Mouse (Mus musculus) forebrain, postnatal 0 days (tissue): ENCODE measurements at regions not wholly inside any gene's neighbourhood (a gene's known extent, or its start where the extent isn't known, plus 50 kb on each side); places are given as distances from the start of the nearest gene placed in this dataset.
A peak's percentile ranks its signal among the peaks of the same experiment; 100 is the strongest.

Experiments used
- ATAC-seq: fragments of 200-750 bp; cut with Nextera tagmentation; 2 replicates; pipeline ENCODE4 v1.8.0; 2017; ENCODE audit warnings: mild to moderate bottlenecking, moderate library complexity
- DNase-seq: peaks from one replicate; pipeline ENCODE4 v3.0.0-alpha.2; 2015
- H3K27ac ChIP-seq: fragments of 300-500 bp; sonication (generic); 2 replicates; pipeline ENCODE4 v1.5.1; 2014; ENCODE audit warnings: low read depth, mild to moderate bottlenecking, antibody characterized with exemption, low read length, moderate library complexity, mixed read lengths
- H3K27me3 ChIP-seq: fragments of 300-500 bp; sonication (generic); 2 replicates; pipeline ENCODE4 v1.6.1; 2014; ENCODE audit warnings: mild to moderate bottlenecking, low read length, mixed read lengths; ENCODE audit not compliant: insufficient read depth
- H3K36me3 ChIP-seq: fragments of 300-500 bp; sonication (generic); 2 replicates; pipeline ENCODE4 v1.6.1; 2014; ENCODE audit warnings: mild to moderate bottlenecking, moderate library complexity; ENCODE audit not compliant: insufficient read depth
- H3K4me1 ChIP-seq: fragments of 300-500 bp; sonication (generic); 2 replicates; pipeline ENCODE4 v1.6.1; 2014; ENCODE audit warnings: antibody characterized with exemption; ENCODE audit not compliant: insufficient read depth
- H3K4me2 ChIP-seq: fragments of 300-500 bp; sonication (generic); 2 replicates; pipeline ENCODE4 v1.6.1; 2014; ENCODE audit warnings: low read depth, mild to moderate bottlenecking, moderate library complexity
- H3K4me3 ChIP-seq: fragments of 300-500 bp; sonication (generic); 2 replicates; pipeline ENCODE4 v1.5.1; 2014; ENCODE audit warnings: low read depth, low read length, mixed read lengths
- H3K9ac ChIP-seq: fragments of 300-500 bp; sonication (generic); 2 replicates; pipeline ENCODE4 v1.6.1; 2014; ENCODE audit warnings: mild to moderate bottlenecking
- H3K9me3 ChIP-seq: fragments of 300-500 bp; sonication (generic); 2 replicates; pipeline ENCODE4 v1.6.1; 2016; ENCODE audit warnings: low read length
- CTCF ChIP-seq: sonication (generic); IDR thresholded peaks from 2 replicates; pipeline ENCODE4 v1.5.1; 2016; ENCODE audit warnings: antibody characterized with exemption, control low read depth, low read depth
- WGBS: fragments of 180-500 bp; shearing (Covaris S2); extraction: QIAGEN DNeasy Blood & Tissue Kit; methylation state at CpG from one replicate; pipeline ENCODE4 v1.1.7; 2014; 5-methylcytosine and 5-hydroxymethylcytosine counted together

GRCm38 (mm10) chr1:28677700-28678099 lies 102.4 kb downstream of the Gm597 start:
- WGBS: 20% methylated on average over 2 of the region's 2 CpGs
- H3K9ac ChIP-seq: no peak overlapping the region
- H3K4me3 ChIP-seq: no peak overlapping the region
- no peak for TF ChIP-seq CTCF
- H3K36me3 ChIP-seq: no peaks in the 10 kb centered on the region
- no peaks in the 10 kb centered on the region for H3K4me1 ChIP-seq
- H3K9me3 ChIP-seq: no peaks in the 10 kb centered on the region
- DNase-seq (peak; percentile 0), ATAC-seq (peak; percentile 43; the same call in 1 of the 2 replicates)
- no peak overlapping the region for H3K27ac ChIP-seq
- H3K4me2 ChIP-seq: no peak overlapping the region
- H3K27me3 ChIP-seq: no peaks in the 10 kb centered on the region

GRCm38 (mm10) chr1:28675336-28675735 lies 104.7 kb downstream of the Gm597 start:
- Histone ChIP-seq H3K27ac (no peak overlapping the region), H3K4me1 (no peaks in the 10 kb centered on the region), H3K27me3 (no peaks in the 10 kb centered on the region), H3K9me3 (no peaks in the 10 kb centered on the region), H3K9ac (no peak overlapping the region), H3K4me2 (no peak overlapping the region), H3K36me3 (no peaks in the 10 kb centered on the region), H3K4me3 (no peak overlapping the region)
- DNase-seq (no peak), ATAC-seq (no peak)
- 79% methylated on average over 1 of the region's 1 CpGs for WGBS
- no peak for TF ChIP-seq CTCF

- TF ChIP-seq CTCF: no peak
- no peaks in the 10 kb centered on the region for H3K36me3 ChIP-seq
- no peaks in the 10 kb centered on the region for H3K27me3 ChIP-seq
- DNase-seq (no peak), ATAC-seq (peak; percentile 48; the same call in 1 of the 2 replicates)
- no peak overlapping the region for H3K9ac ChIP-seq
- H3K4me1 ChIP-seq: no peaks in the 10 kb centered on the region
- WGBS: 18% methylated on average over 4 of the region's 4 CpGs
- H3K27ac ChIP-seq: no peak overlapping the region
- H3K4me3 ChIP-seq: no peak overlapping the region
- H3K4me2 ChIP-seq: no peak overlapping the region
- H3K9me3 ChIP-seq: no peaks in the 10 kb centered on the region
Measured at GRCm38 (mm10) chr1:28640818-28641217, 139.2 kb downstream of the Gm597 start.

GRCm38 (mm10) chr1:28622745-28623144 lies 157.3 kb downstream of the Gm597 start:
- Histone ChIP-seq H3K27ac (no peak overlapping the region), H3K9me3 (no peaks in the 10 kb centered on the region), H3K4me3 (no peak overlapping the region), H3K4me2 (no peak overlapping the region), H3K27me3 (no peaks in the 10 kb centered on the region), H3K36me3 (no peaks in the 10 kb centered on the region), H3K4me1 (no peaks in the 10 kb centered on the region), H3K9ac (no peak overlapping the region)
- DNase-seq: no peak
- no peak for TF ChIP-seq CTCF
- ATAC-seq: no peak
- 88% methylated on average over 9 of the region's 9 CpGs for WGBS

GRCm38 (mm10) chr1:28602383-28602782 lies 177.7 kb downstream of the Gm597 start:
- no peaks in the 10 kb centered on the region for H3K4me1 ChIP-seq
- no peak overlapping the region for H3K4me2 ChIP-seq
- H3K9ac ChIP-seq: no peak overlapping the region
- H3K4me3 ChIP-seq: no peak overlapping the region
- 76% methylated on average over 1 of the region's 1 CpGs for WGBS
- no peak overlapping the region for H3K27ac ChIP-seq
- no peaks in the 10 kb centered on the region for H3K36me3 ChIP-seq
- H3K9me3 ChIP-seq: no peaks in the 10 kb centered on the region
- no peaks in the 10 kb centered on the region for H3K27me3 ChIP-seq
- no peak for TF ChIP-seq CTCF
- DNase-seq (no peak), ATAC-seq (no peak)

GRCm38 (mm10) chr1:28565383-28566154 lies 214.5 kb downstream of the Gm597 start:
- no peaks in the 10 kb centered on the region for H3K36me3 ChIP-seq
- DNase-seq: no peak
- no peaks in the 10 kb centered on the region for H3K9me3 ChIP-seq
- H3K4me2 ChIP-seq: no peak overlapping the region
- H3K9ac ChIP-seq: no peak overlapping the region
- ATAC-seq: no peak
- 91% methylated on average over 11 of the region's 11 CpGs for WGBS
- no peak for TF ChIP-seq CTCF
- H3K4me1 ChIP-seq: no peaks in the 10 kb centered on the region
- H3K4me3 ChIP-seq: no peak overlapping the region
- no peaks in the 10 kb centered on the region for H3K27me3 ChIP-seq
- H3K27ac ChIP-seq: no peak overlapping the region

- no peaks in the 10 kb centered on the region for H3K4me1 ChIP-seq
- no peak overlapping the region for H3K9ac ChIP-seq
- WGBS: 88% methylated on average over 3 of the region's 3 CpGs
- DNase-seq (no peak), ATAC-seq (no peak)
- no peak for TF ChIP-seq CTCF
- no peaks in the 10 kb centered on the region for H3K27me3 ChIP-seq
- no peak overlapping the region for H3K4me3 ChIP-seq
- H3K27ac ChIP-seq: no peak overlapping the region
- H3K36me3 ChIP-seq: no peaks in the 10 kb centered on the region
- H3K9me3 ChIP-seq: no peaks in the 10 kb centered on the region
- H3K4me2 ChIP-seq: no peak overlapping the region
Measured at GRCm38 (mm10) chr1:28563894-28564293, 216.2 kb downstream of the Gm597 start.
